Comparison of ENCODE assay signal across 21 mouse cellular contexts in the genomic region with DNA sequence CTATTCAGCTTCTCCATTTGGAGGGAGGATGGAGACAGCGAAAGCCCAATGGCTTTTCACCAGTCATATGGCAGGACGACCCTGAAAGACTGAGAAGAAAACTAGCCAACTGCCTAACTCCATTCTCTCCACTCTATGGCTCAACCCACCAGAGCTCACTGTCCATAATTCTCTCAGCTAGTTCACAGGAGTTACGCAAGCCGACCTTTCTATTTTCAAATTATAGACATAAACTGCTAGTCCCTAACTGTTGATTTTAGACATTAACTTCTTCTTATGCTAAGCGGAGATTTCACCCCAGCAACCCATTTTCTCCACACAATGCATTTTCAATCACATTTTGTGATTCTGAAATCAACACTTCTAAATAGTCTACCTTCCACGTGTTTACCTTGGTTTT.
A peak's percentile ranks its signal among the peaks of the same experiment; 100 is the strongest.
DNase-seq lines count a peak whose midpoint lies in the region; ATAC-seq and TF ChIP-seq lines count a peak whose summit lies in the region.
"Had no signal": no experiment of that assay in that cellular context is flagged by ENCODE, and none has a peak within 500 bp of the region (broad histone marks: within the 10 kb centered on the region; RNA-seq: fewer than 3 reads in every experiment).

No protein-coding gene starts in this region.

- no peak for DNase-seq in lung, embryonic 14.5 days
- DNase-seq in lung, postnatal 14 days, result no peak
- no peak for DNase-seq in left cerebral cortex, adult 11 months (ENCODE audit: low spot score)
- DNase-seq: cerebellum, adult 8-10 months; gastrocnemius, postnatal 36 days; right cerebral cortex, postnatal 4 days; thymus, postnatal 14 days had no signal

- H3K27me3 ChIP-seq in heart, embryonic 12.5 days (replicated peaks), result no peaks in the 10 kb centered on the region
- H3K27me3 ChIP-seq in heart, embryonic 11.5 days (ENCODE audit: control insufficient read depth, insufficient read depth, low read length), result no peaks in the 10 kb centered on the region
- no peaks in the 10 kb centered on the region for H3K27me3 ChIP-seq in lung, embryonic 14.5 days (ENCODE audit: insufficient read depth, low read length)
- H3K27me3 ChIP-seq in C2C12 (ENCODE audit: control insufficient read depth, insufficient read depth, insufficient read length), result no peaks in the 10 kb centered on the region
- H3K27me3 ChIP-seq: embryonic facial prominence, embryonic 12.5 days; forebrain, embryonic 13.5 days; hindbrain, embryonic 12.5 days; limb, embryonic 12.5 days; liver, embryonic 15.5 days; midbrain, embryonic 12.5 days; neural tube, embryonic 12.5 days had no signal

- H3K27ac ChIP-seq in heart, embryonic 12.5 days (ENCODE audit: poor library complexity, severe bottlenecking), result peak overlapping the region; percentile 35; the same call in 1 of the 2 replicates
- no peak overlapping the region for H3K27ac ChIP-seq in heart, embryonic 11.5 days (ENCODE audit: low read depth, low read length)
- H3K27ac ChIP-seq in lung, embryonic 14.5 days (ENCODE audit: low read depth), result peak overlapping the region; percentile 42; the same call in 1 of the 2 replicates
- H3K27ac ChIP-seq: embryonic facial prominence, embryonic 12.5 days; forebrain, embryonic 13.5 days; hindbrain, embryonic 12.5 days; limb, embryonic 12.5 days; liver, embryonic 15.5 days; midbrain, embryonic 12.5 days; neural tube, embryonic 12.5 days had no signal

- H3K4me3 ChIP-seq in heart, embryonic 12.5 days, result no peak overlapping the region
- H3K4me3 ChIP-seq in heart, embryonic 11.5 days (ENCODE audit: low read depth, low read length), result no peak overlapping the region
- no peak overlapping the region for H3K4me3 ChIP-seq in lung, embryonic 14.5 days (ENCODE audit: low read depth, low read length)
- no peak overlapping the region for H3K4me3 ChIP-seq in C2C12 (ENCODE audit: insufficient read depth, poor library complexity, severe bottlenecking)
- H3K4me3 ChIP-seq: embryonic facial prominence, embryonic 12.5 days; erythroblast, embryonic 14.5 days; forebrain, embryonic 13.5 days; hindbrain, embryonic 12.5 days; limb, embryonic 12.5 days; liver, embryonic 15.5 days; midbrain, embryonic 12.5 days; neural tube, embryonic 12.5 days had no signal

- H3K9ac ChIP-seq in heart, embryonic 12.5 days, result no peak overlapping the region
- no peak overlapping the region for H3K9ac ChIP-seq in heart, embryonic 11.5 days (ENCODE audit: low read depth, low read length)
- no peak overlapping the region for H3K9ac ChIP-seq in lung, embryonic 14.5 days
- H3K9ac ChIP-seq: embryonic facial prominence, embryonic 12.5 days; forebrain, embryonic 13.5 days; hindbrain, embryonic 12.5 days; limb, embryonic 12.5 days; liver, embryonic 15.5 days; midbrain, embryonic 12.5 days; neural tube, embryonic 12.5 days had no signal

- no peak for ATAC-seq in heart, embryonic 12.5 days (ENCODE audit: insufficient number of reproducible peaks, low FRiP score)
- no peak for ATAC-seq in heart, embryonic 11.5 days (replicated peaks; ENCODE audit: insufficient number of reproducible peaks, low FRiP score, low TSS enrichment)
- ATAC-seq in lung, embryonic 14.5 days (ENCODE audit: insufficient read depth), result no peak
- peak; percentile 44 for ATAC-seq in granulocyte monocyte progenitor cell, adult 5-6 weeks (replicated peaks; ENCODE audit: poor library complexity, severe bottlenecking)
- ATAC-seq: activated CD4-positive, CD25-positive, alpha-beta regulatory T cell, adult 4 months; CD4-positive, CD25-positive, alpha-beta regulatory T cell, adult 4 months; forebrain, embryonic 13.5 days had no signal

- H3K4me2 ChIP-seq in heart, embryonic 12.5 days, result no peak overlapping the region
- no peak overlapping the region for H3K4me2 ChIP-seq in heart, embryonic 11.5 days
- no peak overlapping the region for H3K4me2 ChIP-seq in lung, embryonic 14.5 days
- H3K4me2 ChIP-seq: embryonic facial prominence, embryonic 12.5 days; forebrain, embryonic 13.5 days; hindbrain, embryonic 12.5 days; limb, embryonic 12.5 days; liver, embryonic 15.5 days; midbrain, embryonic 12.5 days; neural tube, embryonic 12.5 days had no signal

- 71% methylated on average over 6 of the region's 6 CpGs for WGBS in heart, embryonic 12.5 days
- WGBS in heart, embryonic 11.5 days (ENCODE audit: insufficient replicate concordance), result 75% methylated on average over 6 of the region's 6 CpGs
- WGBS in lung, embryonic 14.5 days, result 69% methylated on average over 6 of the region's 6 CpGs

- no peaks in the 10 kb centered on the region for H3K79me3 ChIP-seq in C2C12 (ENCODE audit: low read depth)

- no peaks in the 10 kb centered on the region for H3K9me3 ChIP-seq in heart, embryonic 12.5 days (replicated peaks)
- no peaks in the 10 kb centered on the region for H3K9me3 ChIP-seq in heart, embryonic 11.5 days (replicated peaks; ENCODE audit: control insufficient read depth, low read length)
- H3K9me3 ChIP-seq in lung, embryonic 14.5 days (ENCODE audit: low read depth, low read length), result no peaks in the 10 kb centered on the region
- H3K9me3 ChIP-seq: embryonic facial prominence, embryonic 12.5 days; forebrain, embryonic 13.5 days; hindbrain, embryonic 12.5 days; limb, embryonic 12.5 days; liver, embryonic 15.5 days; midbrain, embryonic 12.5 days; neural tube, embryonic 12.5 days had no signal

- no peak overlapping the region for H3ac ChIP-seq in C2C12 (ENCODE audit: control insufficient read depth, insufficient read length, low read depth)

- H3K4me1 ChIP-seq in heart, embryonic 12.5 days (replicated peaks), result peaks cover 10% of the 10 kb centered on the region
- H3K4me1 ChIP-seq in heart, embryonic 11.5 days (ENCODE audit: control insufficient read depth, insufficient read depth, low read length), result 0 out of 2 replicates have a peak, but pooled peaks cover 4% of the 10 kb centered on the region
- peaks cover 15% of the 10 kb centered on the region; the same call in 1 of the 2 replicates for H3K4me1 ChIP-seq in lung, embryonic 14.5 days (ENCODE audit: insufficient read depth)
- H3K4me1 ChIP-seq: hindbrain, embryonic 12.5 days; liver, embryonic 15.5 days; midbrain, embryonic 12.5 days; neural tube, embryonic 12.5 days had no signal

- no peaks in the 10 kb centered on the region for H3K36me3 ChIP-seq in heart, embryonic 12.5 days
- no peaks in the 10 kb centered on the region for H3K36me3 ChIP-seq in heart, embryonic 11.5 days (ENCODE audit: control insufficient read depth, insufficient read depth, low read length)
- H3K36me3 ChIP-seq in lung, embryonic 14.5 days (ENCODE audit: insufficient read depth), result no peaks in the 10 kb centered on the region
- no peaks in the 10 kb centered on the region for H3K36me3 ChIP-seq in C2C12 (ENCODE audit: control insufficient read depth, insufficient read depth)
- H3K36me3 ChIP-seq: embryonic facial prominence, embryonic 12.5 days; hindbrain, embryonic 12.5 days; limb, embryonic 12.5 days; liver, embryonic 15.5 days; midbrain, embryonic 12.5 days; neural tube, embryonic 12.5 days had no signal

- TF ChIP-seq CTCF in lung, embryonic 14.5 days (IDR thresholded peaks at IDR 0.05; ENCODE audit: low read depth), result no peak
- TF ChIP-seq CTCF in C2C12 (IDR thresholded peaks at IDR 0.05; ENCODE audit: control insufficient read depth, insufficient read depth, insufficient read length), result no peak

- no peaks in the 10 kb centered on the region for H3K79me2 ChIP-seq in C2C12 (ENCODE audit: control insufficient read depth, insufficient read depth)

TF ChIP-seq in C2C12, 6 proteins besides CTCF, POLR2A, EP300 and RAD21:
- TF ChIP-seq MYOD1 (IDR thresholded peaks at IDR 0.05; ENCODE audit: control insufficient read depth, insufficient read length, low read depth) (no peak), CEBPB (IDR thresholded peaks at IDR 0.05; ENCODE audit: low read depth) (peak; percentile 45)
